Mouse (Mus musculus) T-helper 1 cell (primary cell): ENCODE results near the gene Grn.

Experiments used
- in situ Hi-C: fragments of 300-600 bp; cut with MboI, MseI; formaldehyde crosslinking; loops from one replicate; pipeline ENCODE4 v1.15.1; 2025; ENCODE audit warnings: high pct_unique_total_duplicates

Grn gene

GRCm38 (mm10) chr11:102475027-102475426 is 44.9 kb downstream of the Grn start:
- in situ Hi-C loops = no loop called here

- in situ Hi-C loops = no loop called here
These were observed 48.6 kb downstream of the Grn start for GRCm38 (mm10) chr11:102478671-102479070.

- in situ Hi-C loops = no loop called here
These were observed 49.5 kb downstream of the Grn start for GRCm38 (mm10) chr11:102479581-102479980.

- in situ Hi-C loops = no loop called here
These were observed 50.0 kb downstream of the Grn start for GRCm38 (mm10) chr11:102480111-102480510.

GRCm38 (mm10) chr11:102480897-102481296 is 50.8 kb downstream of the Grn start:
- in situ Hi-C loops = no loop called here

- in situ Hi-C loops = no loop called here
These were observed 51.7 kb downstream of the Grn start for GRCm38 (mm10) chr11:102481779-102482178.
